Mouse (Mus musculus) hindbrain, embryonic 14.5 days (tissue): ENCODE data around the gene Usp35. TPM values are rescaled to one million over a fixed set of nuclear protein-coding genes. Genes with fewer than 3 reads are reported as not detected.

Source experiments
- ATAC-seq: fragments of 200-750 bp; cut with Nextera tagmentation; 2 replicates; pipeline ENCODE4 v1.8.0; 2017; ENCODE audit warnings: moderate number of reproducible peaks, mild to moderate bottlenecking, moderate TSS enrichment, moderate library complexity; ENCODE audit not compliant: low FRiP score
- DNase-seq: peaks from one replicate; pipeline ENCODE4 v3.0.0-alpha.2; 2015; ENCODE audit warnings: low spot score
- H3K27ac ChIP-seq: fragments of 300-500 bp; sonication (generic); 2 replicates; pipeline ENCODE4 v1.5.1; 2014; ENCODE audit warnings: mild to moderate bottlenecking, moderate library complexity
- H3K27me3 ChIP-seq: fragments of 300-500 bp; sonication (generic); 2 replicates; pipeline ENCODE4 v1.6.1; 2014; ENCODE audit warnings: mild to moderate bottlenecking, low read length, mixed read lengths; ENCODE audit not compliant: control insufficient read depth, insufficient read depth
- H3K36me3 ChIP-seq: fragments of 300-500 bp; sonication (generic); replicated peaks from 2 replicates; pipeline ENCODE4 v1.6.1; 2014; ENCODE audit not compliant: control insufficient read depth, insufficient read depth
- H3K4me1 ChIP-seq: fragments of 300-500 bp; sonication (generic); replicated peaks from 2 replicates; pipeline ENCODE4 v1.6.1; 2014; ENCODE audit warnings: antibody characterized with exemption, low read length, mixed read lengths; ENCODE audit not compliant: control insufficient read depth, insufficient read depth
- H3K4me2 ChIP-seq: fragments of 300-500 bp; sonication (generic); replicated peaks from 2 replicates; pipeline ENCODE4 v1.6.1; 2014; ENCODE audit warnings: mild to moderate bottlenecking, moderate library complexity
- H3K4me3 ChIP-seq: fragments of 300-500 bp; sonication (generic); replicated peaks from 2 replicates; pipeline ENCODE4 v1.5.1; 2014; ENCODE audit warnings: mild to moderate bottlenecking, low read length
- H3K9ac ChIP-seq: fragments of 300-500 bp; sonication (generic); 2 replicates; pipeline ENCODE4 v1.6.1; 2014
- H3K9me3 ChIP-seq: fragments of 300-500 bp; sonication (generic); 2 replicates; pipeline ENCODE4 v1.6.1; 2016; ENCODE audit warnings: low read length; ENCODE audit not compliant: control insufficient read depth
- WGBS: fragments of 180-500 bp; shearing (Covaris S2); extraction: QIAGEN DNeasy Blood & Tissue Kit; methylation state at CpG from one replicate; pipeline ENCODE4 v1.1.7; 2014; 5-methylcytosine and 5-hydroxymethylcytosine counted together
- polyA plus RNA-seq: library from polyadenylated mRNA; unstranded; fragments of >200 nt; fragmentation: Nextera tagmentation; extraction: Ambion mirVana; gene quantifications from 2 replicates; pipeline ENCODE4 v1.2.1, GENCODE M21; 2014

Gene Usp35
- polyA plus RNA-seq: 3.8 and 4.1 TPM in 2 replicates

GRCm38 (mm10) chr7:97331726-97332666 is at the start of gene Usp35, which contains the start of gene Kctd21:
TSS of gene Usp35 (minus strand) at chr7:97332020.
TSS of gene Kctd21 (plus strand) at chr7:97332327.
- Histone ChIP-seq H3K4me2 (peak within 1 kb of the TSS; percentile 62), H3K27me3 (peaks cover 6% of the 10 kb centered on the region), H3K4me1 (peaks cover 19% of the 10 kb centered on the region), H3K9ac (peak within 1 kb of the TSS; percentile 59), H3K36me3 (no peaks in the 10 kb centered on the region), H3K4me3 (peak within 1 kb of the TSS; percentile 54), H3K9me3 (no peaks in the 10 kb centered on the region), H3K27ac (peak within 1 kb of the TSS; percentile 33)
- under 1% methylated on average over 62 of the region's 68 CpGs for WGBS
- peak; percentile 94 for DNase-seq
- ATAC-seq: peak; percentile 98

GRCm38 (mm10) chr7:97380500-97381123 is 48.8 kb upstream of the Usp35 start:
- ATAC-seq (no peak), DNase-seq (no peak)
- Histone ChIP-seq H3K4me1 (no peaks in the 10 kb centered on the region), H3K4me2 (no peak overlapping the region), H3K9me3 (no peaks in the 10 kb centered on the region), H3K9ac (no peak overlapping the region), H3K27me3 (no peaks in the 10 kb centered on the region), H3K27ac (no peak overlapping the region), H3K36me3 (peaks cover 76% of the 10 kb centered on the region), H3K4me3 (no peak overlapping the region)
- 93% methylated on average over 5 of the region's 5 CpGs for WGBS

GRCm38 (mm10) chr7:97379304-97379703 is 47.5 kb upstream of the Usp35 start:
- 97% methylated on average over 5 of the region's 5 CpGs for WGBS
- DNase-seq (no peak), ATAC-seq (no peak)
- no peak overlapping the region for H3K27ac ChIP-seq
- no peak overlapping the region for H3K4me2 ChIP-seq
- peaks cover 70% of the 10 kb centered on the region for H3K36me3 ChIP-seq
- no peak overlapping the region for H3K9ac ChIP-seq
- H3K4me1 ChIP-seq: no peaks in the 10 kb centered on the region
- no peaks in the 10 kb centered on the region for H3K9me3 ChIP-seq
- H3K27me3 ChIP-seq: no peaks in the 10 kb centered on the region
- no peak overlapping the region for H3K4me3 ChIP-seq

GRCm38 (mm10) chr7:97375906-97376305 is 44.1 kb upstream of the Usp35 start:
- H3K36me3 ChIP-seq: peaks cover 44% of the 10 kb centered on the region
- no peak for DNase-seq
- no peak overlapping the region for H3K4me2 ChIP-seq
- H3K4me1 ChIP-seq: peaks cover 10% of the 10 kb centered on the region
- no peak for ATAC-seq
- WGBS: 82% methylated on average over 2 of the region's 2 CpGs
- no peaks in the 10 kb centered on the region for H3K27me3 ChIP-seq
- H3K9ac ChIP-seq: no peak overlapping the region
- no peak overlapping the region for H3K27ac ChIP-seq
- no peaks in the 10 kb centered on the region for H3K9me3 ChIP-seq
- no peak overlapping the region for H3K4me3 ChIP-seq

- Histone ChIP-seq H3K9ac (no peak overlapping the region), H3K27ac (no peak overlapping the region), H3K27me3 (no peaks in the 10 kb centered on the region), H3K9me3 (no peaks in the 10 kb centered on the region), H3K4me2 (no peak overlapping the region), H3K4me3 (no peak overlapping the region), H3K4me1 (peaks cover 11% of the 10 kb centered on the region), H3K36me3 (peaks cover 37% of the 10 kb centered on the region)
- WGBS: 97% methylated on average over 9 of the region's 9 CpGs
- DNase-seq (no peak), ATAC-seq (no peak)
Observed at GRCm38 (mm10) chr7:97375101-97375500, 43.3 kb upstream of the Usp35 start.

GRCm38 (mm10) chr7:97365887-97366286 is 34.1 kb upstream of the Usp35 start:
- H3K9me3 ChIP-seq: no peaks in the 10 kb centered on the region
- DNase-seq (no peak), ATAC-seq (no peak)
- no peaks in the 10 kb centered on the region for H3K27me3 ChIP-seq
- H3K27ac ChIP-seq: no peak overlapping the region
- no peak overlapping the region for H3K4me2 ChIP-seq
- no peak overlapping the region for H3K4me3 ChIP-seq
- peaks cover under 1% of the 10 kb centered on the region; the same call in 1 of the 2 replicates for H3K4me1 ChIP-seq
- no peaks in the 10 kb centered on the region for H3K36me3 ChIP-seq
- WGBS: 92% methylated on average over 1 of the region's 1 CpGs
- no peak overlapping the region for H3K9ac ChIP-seq

- H3K9me3 ChIP-seq: no peaks in the 10 kb centered on the region
- H3K36me3 ChIP-seq: no peaks in the 10 kb centered on the region
- no peak for ATAC-seq
- H3K4me1 ChIP-seq: no peaks in the 10 kb centered on the region
- no peak overlapping the region for H3K9ac ChIP-seq
- WGBS: 35% methylated on average over 4 of the region's 4 CpGs
- H3K4me2 ChIP-seq: no peak overlapping the region
- H3K4me3 ChIP-seq: no peak overlapping the region
- H3K27me3 ChIP-seq: no peaks in the 10 kb centered on the region
- no peak for DNase-seq
- H3K27ac ChIP-seq: no peak overlapping the region
Observed at GRCm38 (mm10) chr7:97361467-97361866, 29.6 kb upstream of the Usp35 start.

GRCm38 (mm10) chr7:97360955-97361354 is 29.1 kb upstream of the Usp35 start:
- Histone ChIP-seq H3K4me3 (no peak overlapping the region), H3K36me3 (no peaks in the 10 kb centered on the region), H3K4me2 (no peak overlapping the region), H3K4me1 (no peaks in the 10 kb centered on the region), H3K27ac (no peak overlapping the region), H3K27me3 (no peaks in the 10 kb centered on the region), H3K9ac (no peak overlapping the region), H3K9me3 (no peaks in the 10 kb centered on the region)
- 47% methylated on average over 3 of the region's 3 CpGs for WGBS
- DNase-seq (no peak), ATAC-seq (no peak)

GRCm38 (mm10) chr7:97360166-97360565 is 28.3 kb upstream of the Usp35 start:
- Histone ChIP-seq H3K4me2 (no peak overlapping the region), H3K9ac (no peak overlapping the region), H3K4me1 (no peaks in the 10 kb centered on the region), H3K4me3 (no peak overlapping the region), H3K27ac (no peak overlapping the region), H3K36me3 (no peaks in the 10 kb centered on the region), H3K27me3 (no peaks in the 10 kb centered on the region), H3K9me3 (no peaks in the 10 kb centered on the region)
- ATAC-seq (no peak), DNase-seq (no peak)
- WGBS: 53% methylated on average over 5 of the region's 5 CpGs
